Mouse (Mus musculus) adrenal gland, postnatal 36 days (tissue): ENCODE measurements around the gene Dclk1. TPM values are rescaled to one million over a fixed set of nuclear protein-coding genes. Genes with fewer than 3 reads are reported as not detected.

Source experiments
- DNase-seq, 2 experiments: peaks; one replicate each; pipeline ENCODE4 v3.0.0; 2021; ENCODE audit warnings: mixed read lengths in 1 of 2
- total RNA-seq, 2 experiments: library from RNA; stranded (reverse); gene quantifications; 2 replicates each; pipeline ENCODE4 v1.2.3; 2021

Dclk1 gene
- total RNA-seq, 2 experiments from 2014 or later, result 3.6 to 5.2 TPM

- DNase-seq, result no peak
These were observed 18.0 kb downstream of the Dclk1 start for GRCm38 (mm10) chr3:55260139-55260538.

GRCm38 (mm10) chr3:55266091-55266490, 23.9 kb downstream of the Dclk1 start:
- no peak for DNase-seq

DNA sequence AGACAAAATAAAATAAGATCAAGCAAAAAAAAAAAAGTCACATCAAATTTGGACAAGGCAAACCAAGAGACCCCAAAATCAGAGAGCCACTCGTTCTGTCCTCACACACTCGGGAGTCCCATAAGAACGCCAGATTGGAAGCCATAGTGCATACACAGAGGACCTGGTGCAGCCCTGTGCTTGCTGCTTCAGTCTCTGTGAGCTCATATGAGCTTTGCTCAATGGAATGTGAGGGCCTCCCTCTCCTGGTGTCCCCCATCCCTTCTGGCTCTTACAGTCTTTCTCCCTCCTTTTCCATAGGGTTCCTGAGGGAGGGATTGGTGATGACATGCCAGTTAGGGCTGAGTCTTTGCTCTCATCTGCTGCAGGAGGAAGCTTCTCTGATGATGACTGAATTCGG, 27.6 kb downstream of the Dclk1 start:
- no peak for DNase-seq

GRCm38 (mm10) chr3:55270345-55270744, 28.2 kb downstream of the Dclk1 start:
- DNase-seq, result no peak

- DNase-seq, result no peak
These were observed 28.8 kb downstream of the Dclk1 start for GRCm38 (mm10) chr3:55270920-55271319.

DNA sequence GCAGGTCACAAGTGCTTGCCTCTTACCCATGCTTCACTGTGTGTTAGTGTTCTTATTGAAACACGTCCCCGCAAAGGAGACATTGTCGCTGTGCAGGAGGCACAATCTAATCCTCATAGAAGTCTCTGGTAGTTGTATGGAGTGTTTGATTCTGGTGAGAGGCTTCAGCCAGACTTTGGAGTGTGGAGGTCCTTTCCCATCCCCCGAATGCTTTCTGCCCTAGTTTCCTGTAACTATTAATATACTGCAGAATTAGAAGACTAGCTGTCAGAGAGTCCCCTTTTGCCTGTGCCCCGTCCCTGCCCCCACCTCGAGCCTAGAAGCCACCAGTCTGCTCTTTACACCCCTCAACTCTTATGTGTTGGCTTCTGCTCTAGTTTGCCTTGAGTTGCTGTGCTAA, 30.4 kb downstream of the Dclk1 start:
- no peak for DNase-seq

- DNase-seq, result no peak
These were observed 34.3 kb downstream of the Dclk1 start for GRCm38 (mm10) chr3:55276446-55276845.

DNA sequence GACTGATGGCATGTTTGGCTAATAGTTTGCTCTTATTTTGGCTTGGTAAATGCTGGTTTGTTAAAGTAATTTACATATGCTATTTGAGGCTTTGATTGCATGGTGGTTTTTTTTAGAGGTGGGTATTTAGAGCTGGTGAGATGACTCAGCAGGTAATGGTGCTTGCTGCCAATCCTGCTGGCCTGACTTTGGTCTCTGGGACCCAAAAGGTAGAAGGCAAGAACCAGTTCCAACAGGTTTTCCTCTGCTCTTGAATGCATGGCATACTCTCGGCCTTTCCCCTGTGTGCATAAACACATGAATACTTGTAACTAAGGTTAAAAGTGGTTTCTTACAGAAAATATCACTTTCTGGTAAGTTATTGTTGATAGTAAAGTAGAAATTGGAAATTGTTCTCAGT, 34.7 kb downstream of the Dclk1 start:
- no peak for DNase-seq

GRCm38 (mm10) chr3:55277829-55278228, 35.7 kb downstream of the Dclk1 start:
- no peak for DNase-seq

DNA sequence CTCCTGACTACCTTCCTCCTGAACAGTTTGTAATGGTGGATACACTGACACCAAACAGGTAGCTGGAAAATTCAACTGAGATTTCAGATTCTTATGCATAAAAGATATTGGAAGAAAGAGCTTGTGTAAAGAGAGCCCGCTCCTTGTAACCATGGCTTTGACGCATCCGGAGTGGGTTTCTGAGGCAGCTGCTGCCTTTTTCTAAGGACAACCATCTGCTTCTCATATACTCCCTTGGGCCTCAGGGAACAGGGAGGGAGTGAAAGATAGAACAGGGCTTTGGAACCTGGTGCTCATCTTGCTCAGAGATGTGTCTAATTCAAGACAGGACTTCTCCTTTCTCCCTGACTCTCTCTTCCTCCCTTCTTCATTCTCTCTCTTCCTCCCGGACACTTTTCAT, 37.8 kb downstream of the Dclk1 start:
- DNase-seq, result no peak

GRCm38 (mm10) chr3:55280471-55280870, 38.3 kb downstream of the Dclk1 start:
- DNase-seq, result no peak

DNA sequence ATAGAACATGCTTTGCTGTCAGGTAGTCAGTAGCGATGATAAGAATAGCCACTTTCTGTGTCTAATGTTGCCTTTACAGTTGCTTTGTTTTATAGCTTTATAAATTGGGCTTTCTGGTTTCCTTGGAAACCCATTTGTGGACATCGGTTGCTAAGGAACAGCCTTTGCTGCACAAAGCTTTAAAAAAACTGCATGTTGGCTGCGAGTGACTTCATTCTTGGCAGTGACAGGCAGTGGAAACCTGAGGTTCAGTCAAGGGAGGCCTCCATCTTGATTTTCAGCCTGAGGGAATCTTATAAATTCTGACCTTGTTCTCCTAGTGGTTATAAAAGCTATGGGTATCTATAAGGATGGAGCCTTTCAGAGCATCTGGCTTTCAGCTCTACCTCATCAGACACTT, 42.1 kb downstream of the Dclk1 start:
- DNase-seq, result no peak

- DNase-seq, result no peak
These were observed 46.6 kb downstream of the Dclk1 start for GRCm38 (mm10) chr3:55288726-55289125.

DNA sequence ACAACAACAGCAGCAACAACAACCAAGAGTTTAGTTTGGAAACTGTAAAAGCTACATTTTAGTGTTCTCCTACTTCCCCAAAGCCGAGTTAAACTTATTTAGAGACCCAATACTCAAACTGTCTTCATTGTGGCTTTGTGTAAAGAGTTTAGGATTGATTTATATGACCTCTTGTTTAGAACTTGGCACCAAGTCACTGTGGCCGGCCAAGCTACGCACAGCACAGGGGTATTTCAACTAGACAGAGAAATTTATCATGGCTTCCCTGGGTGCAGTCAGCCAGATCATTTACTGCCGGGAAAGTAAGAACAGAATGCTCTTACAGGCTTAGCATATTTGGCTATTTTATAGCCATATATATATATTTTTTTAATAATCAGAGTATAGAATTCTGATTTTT, 49.8 kb downstream of the Dclk1 start:
- no peak for DNase-seq

DNA sequence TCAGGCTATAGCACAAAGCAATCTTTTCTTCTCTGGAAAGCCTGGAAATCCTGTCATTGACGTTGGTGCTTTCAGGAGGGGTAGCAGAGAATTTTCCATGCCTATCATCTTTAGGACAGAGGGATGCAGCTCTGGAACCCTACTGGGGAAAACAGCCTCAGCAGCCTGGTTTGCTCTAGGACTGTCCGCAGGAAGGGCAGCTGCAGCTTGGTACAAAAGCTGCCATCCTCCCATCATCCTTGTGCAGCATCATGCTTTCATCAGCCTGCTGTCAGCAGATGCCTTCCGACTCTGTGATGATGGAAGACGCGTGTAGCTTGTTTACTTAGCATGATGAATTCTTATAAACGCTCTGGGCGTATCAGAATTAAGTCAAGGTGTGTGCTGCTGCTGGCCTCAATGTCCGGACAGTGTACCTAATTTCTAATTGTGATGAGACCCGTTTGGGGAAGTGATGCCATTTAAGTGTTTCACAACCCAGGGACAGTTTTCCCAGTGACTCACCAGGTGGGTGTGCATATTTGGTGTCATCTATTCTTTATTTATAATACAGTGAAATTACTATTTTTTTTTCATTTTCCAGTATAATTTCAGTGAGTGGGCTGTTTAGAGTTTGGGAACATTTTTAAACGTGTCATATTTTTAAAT, 50.7 kb downstream of the Dclk1 start:
- DNase-seq, result no peak

- DNase-seq, result no peak
These were observed 63.5 kb downstream of the Dclk1 start for GRCm38 (mm10) chr3:55305653-55306052.

DNA sequence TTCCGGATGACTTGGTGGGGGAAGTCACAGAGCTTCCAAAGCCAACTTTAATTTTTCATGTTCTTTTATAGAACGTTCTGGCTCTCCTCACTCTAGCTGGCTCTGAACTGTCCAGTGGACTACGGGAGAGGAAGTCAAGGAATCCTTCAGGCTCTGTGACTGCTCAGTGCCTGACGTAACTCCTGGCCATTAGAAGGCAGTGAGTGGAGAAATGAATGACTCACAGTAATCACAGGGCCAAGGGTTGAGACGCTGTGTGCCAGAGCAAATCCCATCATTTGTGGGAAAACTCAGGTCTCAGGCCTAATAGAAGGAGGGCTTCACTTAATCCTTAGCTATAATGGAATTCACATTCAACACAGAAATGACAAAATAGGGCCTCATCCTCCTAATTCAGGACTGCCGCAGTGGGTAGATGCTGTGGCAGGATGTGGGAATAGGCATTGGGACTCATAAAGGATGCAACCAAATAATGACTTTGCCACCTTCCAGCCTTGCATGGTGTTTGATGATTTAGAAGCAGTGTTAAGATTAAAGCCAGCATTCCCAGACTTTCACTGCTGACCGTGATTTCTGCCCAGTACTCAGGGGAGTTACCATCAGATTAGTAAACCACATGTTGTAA, 65.5 kb downstream of the Dclk1 start:
- DNase-seq, result peak; percentile 45 to 48

- no peak for DNase-seq
These were observed 67.8 kb downstream of the Dclk1 start for GRCm38 (mm10) chr3:55309961-55310360.

DNA sequence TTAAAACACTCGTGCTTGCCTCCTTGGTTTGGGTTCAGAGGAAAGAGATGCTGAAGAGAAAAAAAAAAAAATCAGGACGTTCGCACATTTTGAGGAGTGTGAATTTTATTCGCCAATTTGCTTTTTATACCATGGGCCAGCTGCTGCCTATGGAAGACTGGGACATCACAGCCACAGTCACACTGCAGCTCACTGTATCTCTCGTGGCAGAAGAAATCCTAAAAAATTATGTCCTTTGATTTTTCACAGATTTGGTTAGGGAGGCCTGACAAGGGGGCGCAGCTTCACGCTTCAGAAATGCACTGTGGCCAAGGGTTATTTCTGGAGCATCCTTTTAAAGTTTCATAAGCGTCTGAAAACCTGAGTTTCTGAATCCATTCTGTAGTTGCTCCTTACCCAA, 73.7 kb downstream of the Dclk1 start:
- DNase-seq, result no peak

DNA sequence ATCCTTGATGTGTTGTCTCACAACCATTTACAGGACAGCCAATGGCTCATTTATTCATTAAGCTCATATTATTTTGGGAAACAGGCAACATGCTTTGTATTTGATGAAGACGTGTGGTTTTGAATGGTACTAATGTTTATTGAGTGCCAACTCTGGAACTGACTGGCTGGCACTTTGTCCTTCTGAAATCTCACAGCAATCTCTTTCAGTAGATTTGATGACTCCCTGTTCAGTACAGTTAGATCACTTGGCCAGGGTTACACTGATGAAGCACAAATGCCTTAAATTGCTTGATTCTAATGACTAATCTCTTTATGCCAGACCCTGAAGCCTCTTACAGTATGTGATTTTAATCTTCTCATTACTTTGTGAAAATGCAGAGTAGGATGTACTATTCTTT, 75.9 kb downstream of the Dclk1 start:
- DNase-seq, result no peak

DNA sequence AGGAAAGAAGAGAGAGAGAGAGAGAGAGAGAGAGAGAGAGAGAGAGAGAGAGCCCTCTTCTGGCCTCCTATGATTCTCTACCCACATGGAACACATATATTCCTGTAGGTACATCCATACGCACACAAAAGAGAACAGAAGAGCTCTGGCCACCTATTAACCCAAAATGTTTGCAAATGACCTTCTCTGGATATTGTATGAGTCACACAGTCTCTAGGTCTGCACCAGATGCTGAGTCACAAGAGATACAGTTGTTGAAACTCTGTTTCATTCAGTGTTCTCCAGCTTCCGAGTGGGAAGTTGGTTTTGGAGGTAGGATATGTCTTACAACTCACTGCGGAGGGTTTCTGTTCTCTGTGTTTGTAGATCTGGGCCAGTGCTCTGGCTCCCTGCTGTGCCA, 78.4 kb downstream of the Dclk1 start:
- peak in 1 of 2 experiments; percentile 12 for DNase-seq

DNA sequence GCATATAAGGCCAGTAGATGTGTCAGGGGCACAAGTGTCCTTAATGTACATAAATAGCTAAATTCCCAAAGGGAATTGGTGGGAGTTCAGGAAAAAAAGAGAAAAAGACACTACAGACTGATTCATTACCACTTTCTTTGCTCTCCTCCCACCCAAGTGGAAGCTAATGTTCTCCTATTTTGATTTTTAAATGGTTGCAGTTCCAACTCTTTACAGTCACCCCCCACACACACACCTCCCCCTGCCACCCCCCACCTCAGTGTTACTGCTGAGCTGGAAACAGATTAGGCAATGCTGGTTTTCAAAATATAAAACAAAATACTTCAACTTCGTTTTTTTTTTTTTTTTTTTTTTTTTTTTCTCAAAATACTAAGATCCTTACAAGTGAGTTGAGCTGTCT, 81.9 kb downstream of the Dclk1 start:
- DNase-seq, result no peak

GRCm38 (mm10) chr3:55330496-55330895, 88.3 kb downstream of the Dclk1 start:
- no peak for DNase-seq

GRCm38 (mm10) chr3:55331694-55332093, 89.5 kb downstream of the Dclk1 start:
- no peak for DNase-seq
